Mouse (Mus musculus) heart, embryonic 16.5 days (tissue): Measurements from ENCODE around the gene Cd6. TPM values are rescaled to one million over a fixed set of nuclear protein-coding genes. Genes with fewer than 3 reads are reported as not detected.

Experiments used
- ATAC-seq: fragments of 200-750 bp; cut with Nextera tagmentation; replicated peaks from 2 replicates; pipeline ENCODE4 v1.8.0; 2017; ENCODE audit warnings: moderate number of reproducible peaks; ENCODE audit not compliant: insufficient read depth, low FRiP score; ENCODE audit errors: extremely low read depth
- H3K27ac ChIP-seq: fragments of 300-500 bp; sonication (generic); 2 replicates; pipeline ENCODE4 v1.5.1; 2014; ENCODE audit warnings: mild to moderate bottlenecking, low read length, control low read depth, moderate library complexity
- H3K27me3 ChIP-seq: fragments of 300-500 bp; sonication (generic); 2 replicates; pipeline ENCODE4 v1.6.1; 2014; ENCODE audit warnings: low read length, mixed read lengths; ENCODE audit not compliant: control insufficient read depth, insufficient read depth
- H3K36me3 ChIP-seq: fragments of 300-500 bp; sonication (generic); 2 replicates; pipeline ENCODE4 v1.6.1; 2014; ENCODE audit not compliant: control insufficient read depth, insufficient read depth
- H3K4me1 ChIP-seq: fragments of 300-500 bp; sonication (generic); 2 replicates; pipeline ENCODE4 v1.6.1; 2014; ENCODE audit warnings: low read length, mixed read lengths; ENCODE audit not compliant: control insufficient read depth, insufficient read depth
- H3K4me2 ChIP-seq: fragments of 300-500 bp; sonication (generic); 2 replicates; pipeline ENCODE4 v1.6.1; 2014; ENCODE audit warnings: low read depth, mild to moderate bottlenecking, control low read depth, low read length
- H3K4me3 ChIP-seq: fragments of 300-500 bp; sonication (generic); 2 replicates; pipeline ENCODE4 v1.5.1; 2014; ENCODE audit warnings: mild to moderate bottlenecking, control low read depth, low read length
- H3K9ac ChIP-seq: fragments of 300-500 bp; sonication (generic); 2 replicates; pipeline ENCODE4 v1.6.1; 2014; ENCODE audit warnings: low read length, control low read depth
- H3K9me3 ChIP-seq: fragments of 300-500 bp; sonication (generic); replicated peaks from 2 replicates; pipeline ENCODE4 v1.6.1; 2016; ENCODE audit warnings: low read length; ENCODE audit not compliant: control insufficient read depth
- WGBS: fragments of 180-500 bp; shearing (Covaris S2); extraction: QIAGEN DNeasy Blood & Tissue Kit; methylation state at CpG from one replicate; pipeline ENCODE4 v1.1.7; 2014; 5-methylcytosine and 5-hydroxymethylcytosine counted together
- polyA plus RNA-seq: library from polyadenylated mRNA; unstranded; fragments of >200 nt; fragmentation: Nextera tagmentation; extraction: Ambion mirVana; gene quantifications from 2 replicates; pipeline ENCODE4 v1.2.1, GENCODE M21; 2015

Gene Cd6
- polyA plus RNA-seq, 1 experiment from 2014 or later = 4.3 TPM

GRCm38 (mm10) chr19:10866351-10866750 is 36.5 kb upstream of the Cd6 start:
- H3K4me3 ChIP-seq = no peak overlapping the region
- H3K4me1 ChIP-seq = peaks cover 15% of the 10 kb centered on the region
- no peak overlapping the region for H3K27ac ChIP-seq
- no peaks in the 10 kb centered on the region for H3K9me3 ChIP-seq
- no peak for ATAC-seq
- no peak overlapping the region for H3K4me2 ChIP-seq
- H3K27me3 ChIP-seq = no peaks in the 10 kb centered on the region
- 90% methylated on average over 13 of the region's 13 CpGs for WGBS
- peaks cover 33% of the 10 kb centered on the region for H3K36me3 ChIP-seq
- no peak overlapping the region for H3K9ac ChIP-seq

GRCm38 (mm10) chr19:10860072-10860497 is 30.2 kb upstream of the Cd6 start:
- H3K4me2 ChIP-seq = no peak overlapping the region
- H3K4me1 ChIP-seq = no peaks in the 10 kb centered on the region
- no peak overlapping the region for H3K9ac ChIP-seq
- ATAC-seq = 0 out of 2 replicates have a peak, but pooled peaks have one; percentile 3
- H3K4me3 ChIP-seq = no peak overlapping the region
- H3K27ac ChIP-seq = no peak overlapping the region
- H3K36me3 ChIP-seq = peaks cover 47% of the 10 kb centered on the region
- no peaks in the 10 kb centered on the region for H3K9me3 ChIP-seq
- 48% methylated on average over 22 of the region's 22 CpGs for WGBS
- no peaks in the 10 kb centered on the region for H3K27me3 ChIP-seq

GRCm38 (mm10) chr19:10856520-10856919 is 26.7 kb upstream of the Cd6 start:
- no peak overlapping the region for H3K4me2 ChIP-seq
- H3K9ac ChIP-seq = no peak overlapping the region
- H3K9me3 ChIP-seq = no peaks in the 10 kb centered on the region
- no peak overlapping the region for H3K27ac ChIP-seq
- peaks cover 28% of the 10 kb centered on the region for H3K36me3 ChIP-seq
- no peaks in the 10 kb centered on the region for H3K27me3 ChIP-seq
- H3K4me1 ChIP-seq = no peaks in the 10 kb centered on the region
- no peak overlapping the region for H3K4me3 ChIP-seq
- ATAC-seq = no peak
- 37% methylated on average over 2 of the region's 2 CpGs for WGBS

GRCm38 (mm10) chr19:10855422-10855821 is 25.6 kb upstream of the Cd6 start:
- H3K9me3 ChIP-seq = no peaks in the 10 kb centered on the region
- no peak overlapping the region for H3K27ac ChIP-seq
- H3K4me3 ChIP-seq = no peak overlapping the region
- H3K36me3 ChIP-seq = peaks cover 23% of the 10 kb centered on the region
- WGBS = 73% methylated on average over 3 of the region's 3 CpGs
- no peaks in the 10 kb centered on the region for H3K27me3 ChIP-seq
- no peak overlapping the region for H3K9ac ChIP-seq
- no peak for ATAC-seq
- no peak overlapping the region for H3K4me2 ChIP-seq
- H3K4me1 ChIP-seq = no peaks in the 10 kb centered on the region

- Histone ChIP-seq H3K4me1 (peaks cover 4% of the 10 kb centered on the region; the same call in 1 of the 2 replicates), H3K27me3 (peaks cover 2% of the 10 kb centered on the region; the same call in 1 of the 2 replicates)
- no peak for ATAC-seq
Measured at GRCm38 (mm10) chr19:10847311-10848087, 17.6 kb upstream of the Cd6 start.

GRCm38 (mm10) chr19:10846150-10846549 is 16.3 kb upstream of the Cd6 start:
- no peak for ATAC-seq
- H3K27ac ChIP-seq = no peak overlapping the region
- peaks cover 2% of the 10 kb centered on the region; the same call in 1 of the 2 replicates for H3K27me3 ChIP-seq
- no peak overlapping the region for H3K4me2 ChIP-seq
- H3K36me3 ChIP-seq = no peaks in the 10 kb centered on the region
- H3K4me3 ChIP-seq = no peak overlapping the region
- 63% methylated on average over 7 of the region's 7 CpGs for WGBS
- no peak overlapping the region for H3K9ac ChIP-seq
- H3K9me3 ChIP-seq = no peaks in the 10 kb centered on the region
- peaks cover 4% of the 10 kb centered on the region; the same call in 1 of the 2 replicates for H3K4me1 ChIP-seq

More at GRCm38 (mm10) chr19:10847311-10848087, 17.6 kb upstream of the Cd6 start:
- H3K9me3 ChIP-seq = no peaks in the 10 kb centered on the region
- H3K4me3 ChIP-seq = no peak overlapping the region
- H3K9ac ChIP-seq = no peak overlapping the region
- H3K36me3 ChIP-seq = no peaks in the 10 kb centered on the region
- 39% methylated on average over 3 of the region's 3 CpGs for WGBS
- no peak overlapping the region for H3K4me2 ChIP-seq
- no peak overlapping the region for H3K27ac ChIP-seq

GRCm38 (mm10) chr19:10845454-10845853 is 15.6 kb upstream of the Cd6 start:
- Histone ChIP-seq H3K4me2 (no peak overlapping the region), H3K27ac (no peak overlapping the region), H3K4me3 (no peak overlapping the region), H3K9me3 (no peaks in the 10 kb centered on the region), H3K9ac (no peak overlapping the region), H3K36me3 (no peaks in the 10 kb centered on the region), H3K4me1 (peaks cover 4% of the 10 kb centered on the region; the same call in 1 of the 2 replicates), H3K27me3 (peaks cover 2% of the 10 kb centered on the region; the same call in 1 of the 2 replicates)
- no peak for ATAC-seq
- WGBS = 78% methylated on average over 3 of the region's 3 CpGs

GRCm38 (mm10) chr19:10844206-10844605 is 14.3 kb upstream of the Cd6 start:
- Histone ChIP-seq H3K4me2 (no peak overlapping the region), H3K27me3 (peaks cover 2% of the 10 kb centered on the region; the same call in 1 of the 2 replicates), H3K9me3 (no peaks in the 10 kb centered on the region), H3K27ac (no peak overlapping the region), H3K9ac (no peak overlapping the region), H3K4me1 (peaks cover 4% of the 10 kb centered on the region; the same call in 1 of the 2 replicates), H3K4me3 (no peak overlapping the region), H3K36me3 (no peaks in the 10 kb centered on the region)
- ATAC-seq = no peak
- 85% methylated on average over 5 of the region's 5 CpGs for WGBS

GRCm38 (mm10) chr19:10842914-10843313 is 13.1 kb upstream of the Cd6 start:
- Histone ChIP-seq H3K4me1 (peaks cover 4% of the 10 kb centered on the region; the same call in 1 of the 2 replicates), H3K4me2 (peak overlapping the region; percentile 37), H3K36me3 (no peaks in the 10 kb centered on the region), H3K27ac (no peak overlapping the region), H3K27me3 (peaks cover 2% of the 10 kb centered on the region; the same call in 1 of the 2 replicates), H3K4me3 (peak overlapping the region; percentile 9), H3K9ac (no peak overlapping the region), H3K9me3 (no peaks in the 10 kb centered on the region)
- ATAC-seq = no peak
- 39% methylated on average over 24 of the region's 24 CpGs for WGBS
